Mouse (Mus musculus) CD4-positive naive resting alpha-beta T cell, adult 76 days (primary cell): ENCODE data around the gene Tmem156. TPM values are rescaled to one million over a fixed set of nuclear protein-coding genes. Genes with fewer than 3 reads are reported as not detected.

Experiments
- total RNA-seq: library from RNA; stranded (reverse); gene quantifications from one replicate; pipeline ENCODE4 v1.2.4, GENCODE M21; 2023

Tmem156 gene
- 29.5 TPM for total RNA-seq

DNA sequence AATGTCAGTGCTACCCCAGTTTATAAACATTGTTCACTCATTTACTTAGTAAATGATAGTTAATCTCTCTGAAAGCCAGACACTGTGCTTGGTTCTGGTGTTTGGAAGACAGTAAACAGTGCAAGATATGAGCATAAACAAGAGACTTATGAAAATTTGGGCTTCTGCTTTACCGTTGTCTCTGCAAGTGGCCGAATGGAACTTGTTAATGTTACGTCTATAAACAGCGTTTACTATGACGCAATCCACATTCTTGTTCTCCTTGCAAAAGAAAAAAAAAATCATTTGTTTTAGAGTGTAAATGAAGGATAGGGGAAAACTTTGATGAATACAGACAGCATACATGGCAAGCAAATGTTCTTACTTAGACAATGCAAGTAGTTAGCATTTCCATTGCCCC, at the start of gene Tmem156:
Gene Tmem156 (minus strand): TSS at position 212 of the 400 bp plus-strand sequence.

DNA sequence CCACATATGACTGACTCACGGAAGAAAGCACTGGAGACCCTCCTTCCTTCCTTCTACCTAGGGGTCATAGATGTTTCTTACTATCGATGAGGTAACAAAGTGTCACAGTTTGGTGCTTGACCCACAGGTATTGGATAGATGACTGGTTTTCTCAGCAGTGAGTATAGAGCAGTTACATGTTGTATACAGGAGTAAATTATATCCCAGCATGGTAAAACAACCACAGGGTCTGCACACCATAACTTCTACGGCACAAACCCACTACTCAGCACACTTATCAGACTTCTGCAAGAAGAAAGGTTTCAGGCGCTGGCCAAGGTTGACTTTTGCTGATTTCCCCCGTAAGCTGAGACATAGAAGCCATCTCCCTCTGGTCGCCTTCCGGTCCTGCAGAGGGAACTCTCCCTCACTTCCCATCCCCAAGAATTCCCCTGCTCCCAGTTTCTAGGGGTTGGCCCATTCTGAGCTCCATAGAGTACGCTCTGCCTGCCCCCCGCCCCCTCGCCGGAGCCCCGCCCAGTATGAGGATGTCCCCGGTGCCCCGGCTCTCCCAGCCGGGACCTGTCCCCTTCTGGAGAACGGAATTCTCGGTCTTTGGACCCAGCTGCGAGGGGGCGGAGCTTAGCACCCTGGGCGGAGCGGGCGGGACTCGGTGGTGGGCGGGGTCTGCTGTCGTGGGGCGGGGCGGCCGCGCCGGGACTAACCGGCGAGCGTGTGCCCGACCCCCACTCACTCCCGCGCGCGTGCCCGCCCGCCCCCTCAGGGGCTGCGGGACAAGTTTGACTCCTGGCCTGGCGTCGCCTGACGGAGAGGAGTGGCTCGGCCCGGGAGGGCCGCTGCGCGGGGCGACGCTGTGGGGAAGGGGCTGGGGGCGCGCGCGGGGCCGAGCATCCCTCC, 15.2 kb upstream of the Tmem156 start, which contains the start of gene Klhl5:
Gene Klhl5 (plus strand): TSS at position 664 of the 897 bp plus-strand sequence.

Other genes starting within 250 kb of the Tmem156 start
- gene Tlr1, start 158.6 kb downstream of the Tmem156 start, total RNA-seq, result 43.4 TPM
- gene Tlr6, start 132.0 kb downstream of the Tmem156 start, total RNA-seq, result 5.5 TPM
- gene Fam114a1, start 122.1 kb downstream of the Tmem156 start, total RNA-seq, result 1.5 TPM
- 24.7 TPM for gene Klhl5, start 15.4 kb upstream of the Tmem156 start, total RNA-seq
- gene Wdr19, start 107.6 kb upstream of the Tmem156 start, total RNA-seq, result 2.6 TPM
- gene Rfc1, start 243.5 kb upstream of the Tmem156 start, total RNA-seq, result 50.7 TPM